Mouse (Mus musculus): ENCODE results near the gene Zmiz2. TPM values are rescaled to one million over a fixed set of nuclear protein-coding genes. Genes with fewer than 3 reads are reported as not detected.
A peak's percentile ranks its signal among the peaks of the same experiment; 100 is the strongest.
"Not testable (repeated sequence)": the region's sequence is repeated elsewhere in the genome, so short reads cannot be mapped to it uniquely, and the experiment has no call there.

The Zmiz2 gene
- polyA plus RNA-seq, 2 experiments, result 3.9 to 7.3 TPM

DNA sequence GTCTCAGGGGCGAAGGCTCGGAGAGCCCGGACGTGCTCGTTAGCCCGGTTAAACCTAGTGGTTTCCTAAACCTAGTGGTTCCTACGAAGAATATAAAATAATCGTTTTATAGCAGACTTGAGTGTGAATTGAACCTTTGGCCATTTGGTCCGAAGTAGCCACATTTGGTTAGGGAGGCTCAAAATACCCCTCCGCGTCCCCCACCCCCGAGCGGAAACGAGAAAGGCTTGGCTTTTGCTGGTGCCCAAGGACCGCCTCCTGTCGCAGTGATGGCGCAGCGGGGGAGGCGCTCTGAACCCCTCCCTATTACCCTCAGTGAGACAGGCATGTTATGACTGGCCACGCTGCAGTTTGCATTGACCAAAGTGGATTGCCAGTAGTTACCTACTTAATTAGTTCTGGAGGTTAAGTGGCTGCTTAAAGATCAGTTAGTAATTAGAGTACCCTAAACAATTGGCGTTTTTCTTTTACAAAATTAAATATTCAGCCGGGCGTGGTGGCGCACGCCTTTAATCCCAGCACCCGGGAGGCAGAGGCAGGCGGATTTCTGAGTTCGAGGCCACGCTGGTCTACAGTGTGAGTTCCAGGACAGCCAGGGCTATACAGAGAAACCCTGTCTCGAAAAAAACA, 27.6 kb downstream of the Zmiz2 start:
- H3K27ac ChIP-seq, result peak overlapping the region; percentile 94
- peak overlapping the region; percentile 97 for H3K4me2 ChIP-seq (ENCODE audit: low read depth)
- H3K9me3 ChIP-seq (ENCODE audit: control insufficient read depth, low read length), result peaks cover 20% of the 10 kb centered on the region
- H3K27me3 ChIP-seq (ENCODE audit: control insufficient read depth, insufficient read depth, low read length), result no peaks in the 10 kb centered on the region
- ATAC-seq (ENCODE audit: insufficient read depth) (peak; percentile 64), DNase-seq (ENCODE audit: low read depth in 3 of 3, low spot score in 3 of 3) (peak; percentile 64 to 69 (median 65))
- peak overlapping the region; percentile 89 to 90 for H3K4me3 ChIP-seq (ENCODE audit: insufficient read depth in 1 of 2, low read depth in 2 of 2, low read length in 2 of 2)
- under 1% methylated on average over 30 of the region's 30 CpGs for WGBS (ENCODE audit: insufficient replicate concordance)
- peaks cover 38% of the 10 kb centered on the region for H3K36me3 ChIP-seq (replicated peaks; ENCODE audit: control insufficient read depth, insufficient read depth, low read depth)
- H3K9ac ChIP-seq (replicated peaks), result peak overlapping the region; percentile 92
- TF ChIP-seq CTCF (IDR thresholded peaks at IDR 0.05; ENCODE audit: low read depth) (no peak), EP300 (IDR thresholded peaks at IDR 0.05; ENCODE audit: low read depth) (no peak)
- peaks cover 11 to 15% of the 10 kb centered on the region in 2 experiments for H3K4me1 ChIP-seq (replicated peaks; ENCODE audit: control insufficient read depth in 2 of 2, insufficient read depth in 2 of 2, low read length in 1 of 2)

- Histone ChIP-seq H3K36me3 (replicated peaks; ENCODE audit: control insufficient read depth, insufficient read depth, low read depth) (peaks cover 38% of the 10 kb centered on the region), H3K9ac (replicated peaks) (peak overlapping the region; percentile 92), H3K4me3 (ENCODE audit: insufficient read depth in 1 of 2, low read depth in 2 of 2, low read length in 2 of 2) (peak overlapping the region; percentile 89 to 90), H3K27me3 (ENCODE audit: control insufficient read depth, insufficient read depth, low read length) (no peaks in the 10 kb centered on the region), H3K27ac (peak overlapping the region; percentile 94), H3K9me3 (ENCODE audit: control insufficient read depth, low read length) (peaks cover 20% of the 10 kb centered on the region), H3K4me1 (replicated peaks; ENCODE audit: control insufficient read depth in 2 of 2, insufficient read depth in 2 of 2, low read length in 1 of 2) (peaks cover 11 to 15% of the 10 kb centered on the region in 2 experiments), H3K4me2 (ENCODE audit: low read depth) (peak overlapping the region; percentile 97)
- WGBS (ENCODE audit: insufficient replicate concordance), result 12% methylated on average over 2 of the region's 2 CpGs
- ATAC-seq (ENCODE audit: insufficient read depth) (no peak), DNase-seq (ENCODE audit: low read depth in 3 of 3, low spot score in 3 of 3) (no peak)
- TF ChIP-seq EP300 (IDR thresholded peaks at IDR 0.05; ENCODE audit: low read depth), result no peak
- TF ChIP-seq CTCF (IDR thresholded peaks at IDR 0.05; ENCODE audit: low read depth), result no peak
Measured at GRCm38 (mm10) chr11:6417069-6417468, 28.2 kb downstream of the Zmiz2 start.

- peaks cover 41% of the 10 kb centered on the region for H3K36me3 ChIP-seq (replicated peaks; ENCODE audit: control insufficient read depth, insufficient read depth, low read depth)
- peak overlapping the region; percentile 94 for H3K27ac ChIP-seq
- peak overlapping the region; percentile 97 for H3K4me2 ChIP-seq (ENCODE audit: low read depth)
- H3K4me1 ChIP-seq (replicated peaks; ENCODE audit: control insufficient read depth in 2 of 2, insufficient read depth in 2 of 2, low read length in 1 of 2), result peaks cover 11 to 15% of the 10 kb centered on the region in 2 experiments
- DNase-seq (ENCODE audit: low read depth in 3 of 3, low spot score in 3 of 3) (no peak), ATAC-seq (ENCODE audit: insufficient read depth) (no peak)
- H3K9ac ChIP-seq (replicated peaks), result peak overlapping the region; percentile 92
- no peak for TF ChIP-seq CTCF (IDR thresholded peaks at IDR 0.05; ENCODE audit: low read depth)
- no peak for TF ChIP-seq EP300 (IDR thresholded peaks at IDR 0.05; ENCODE audit: low read depth)
- no peaks in the 10 kb centered on the region for H3K27me3 ChIP-seq (ENCODE audit: control insufficient read depth, insufficient read depth, low read length)
- H3K4me3 ChIP-seq (ENCODE audit: insufficient read depth in 1 of 2, low read depth in 2 of 2, low read length in 2 of 2), result peak overlapping the region; percentile 89 to 90
- H3K9me3 ChIP-seq (ENCODE audit: control insufficient read depth, low read length), result peaks cover 19% of the 10 kb centered on the region
Measured at GRCm38 (mm10) chr11:6417490-6417889, 28.6 kb downstream of the Zmiz2 start.

- Histone ChIP-seq H3K9me3 (ENCODE audit: control insufficient read depth, low read length) (peaks cover 7% of the 10 kb centered on the region), H3K4me2 (ENCODE audit: low read depth) (peak overlapping the region; percentile 97), H3K27me3 (ENCODE audit: control insufficient read depth, insufficient read depth, low read length) (no peaks in the 10 kb centered on the region), H3K36me3 (replicated peaks; ENCODE audit: control insufficient read depth, insufficient read depth, low read depth) (peaks cover 52% of the 10 kb centered on the region), H3K4me1 (replicated peaks; ENCODE audit: control insufficient read depth in 2 of 2, insufficient read depth in 2 of 2, low read length in 1 of 2) (peaks cover 11 to 15% of the 10 kb centered on the region in 2 experiments), H3K4me3 (ENCODE audit: insufficient read depth in 1 of 2, low read depth in 2 of 2, low read length in 2 of 2) (no peak overlapping the region), H3K27ac (no peak overlapping the region), H3K9ac (replicated peaks) (no peak overlapping the region)
- DNase-seq (ENCODE audit: low read depth in 3 of 3, low spot score in 3 of 3) (no peak), ATAC-seq (ENCODE audit: insufficient read depth) (no peak)
- WGBS (ENCODE audit: insufficient replicate concordance), result 61% methylated on average over 5 of the region's 5 CpGs
- TF ChIP-seq CTCF (IDR thresholded peaks at IDR 0.05; ENCODE audit: low read depth) (no peak), EP300 (IDR thresholded peaks at IDR 0.05; ENCODE audit: low read depth) (no peak)
Measured at GRCm38 (mm10) chr11:6418751-6419150, 29.9 kb downstream of the Zmiz2 start.

GRCm38 (mm10) chr11:6419156-6419555, 30.3 kb downstream of the Zmiz2 start:
- not testable (repeated sequence) for H3K27me3 ChIP-seq (ENCODE audit: control insufficient read depth, insufficient read depth, low read length); H3K9me3 ChIP-seq (ENCODE audit: control insufficient read depth, low read length); DNase-seq (ENCODE audit: low read depth in 3 of 3, low spot score in 3 of 3); H3K4me3 ChIP-seq (ENCODE audit: insufficient read depth in 1 of 2, low read depth in 2 of 2, low read length in 2 of 2); H3K4me2 ChIP-seq (ENCODE audit: low read depth); H3K9ac ChIP-seq (replicated peaks); ATAC-seq (ENCODE audit: insufficient read depth); H3K27ac ChIP-seq
- Histone ChIP-seq H3K36me3 (replicated peaks; ENCODE audit: control insufficient read depth, insufficient read depth, low read depth) (peaks cover 54% of the 10 kb centered on the region), H3K4me1 (replicated peaks; ENCODE audit: control insufficient read depth in 2 of 2, insufficient read depth in 2 of 2, low read length in 1 of 2) (peaks cover 11 to 15% of the 10 kb centered on the region in 2 experiments)
- WGBS (ENCODE audit: insufficient replicate concordance), result 42% methylated on average over 3 of the region's 4 CpGs
